Mouse (Mus musculus): Measurements from ENCODE around the gene Ptpn18.
"Not testable (repeated sequence)": the region's sequence is repeated elsewhere in the genome, so short reads cannot be mapped to it uniquely, and the experiment has no call there.

Ptpn18 gene

GRCm38 (mm10) chr1:34459284-34460060 is at the start of gene Ptpn18:
Gene Ptpn18 (plus strand): TSS chr1:34459762.
- peak; percentile 44 to 92 for DNase-seq (ENCODE audit: low spot score in 2 of 2)

GRCm38 (mm10) chr1:34428466-34428865 is 31.1 kb upstream of the Ptpn18 start:
- no peak for DNase-seq (ENCODE audit: low spot score in 2 of 2)

- no peak for DNase-seq (ENCODE audit: low spot score in 2 of 2)
Measured at GRCm38 (mm10) chr1:34429281-34429680, 30.3 kb upstream of the Ptpn18 start.

- no peak for DNase-seq (ENCODE audit: low spot score in 2 of 2)
Measured at GRCm38 (mm10) chr1:34430981-34431380, 28.6 kb upstream of the Ptpn18 start.

DNA sequence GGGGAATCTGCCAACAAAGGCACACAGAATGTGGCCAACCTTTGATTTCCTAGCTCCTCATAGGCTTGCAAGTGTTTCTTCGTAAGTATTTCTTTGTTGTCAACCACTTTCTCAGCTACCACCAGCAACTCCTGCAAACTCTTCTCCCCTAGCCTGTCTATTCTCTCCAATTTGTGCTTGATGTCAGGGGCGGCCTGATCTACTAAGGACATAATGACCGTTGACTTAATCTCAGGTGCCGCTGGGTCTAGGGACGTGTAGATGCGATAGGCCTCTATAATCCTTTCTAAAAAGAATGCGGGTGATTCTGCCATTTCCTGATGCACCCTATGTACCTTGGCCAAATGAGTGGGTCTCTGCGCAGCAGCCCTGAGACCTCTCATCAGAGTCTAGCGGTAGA is 28.1 kb upstream of the Ptpn18 start:
- no peak for DNase-seq (ENCODE audit: low spot score in 2 of 2)

DNA sequence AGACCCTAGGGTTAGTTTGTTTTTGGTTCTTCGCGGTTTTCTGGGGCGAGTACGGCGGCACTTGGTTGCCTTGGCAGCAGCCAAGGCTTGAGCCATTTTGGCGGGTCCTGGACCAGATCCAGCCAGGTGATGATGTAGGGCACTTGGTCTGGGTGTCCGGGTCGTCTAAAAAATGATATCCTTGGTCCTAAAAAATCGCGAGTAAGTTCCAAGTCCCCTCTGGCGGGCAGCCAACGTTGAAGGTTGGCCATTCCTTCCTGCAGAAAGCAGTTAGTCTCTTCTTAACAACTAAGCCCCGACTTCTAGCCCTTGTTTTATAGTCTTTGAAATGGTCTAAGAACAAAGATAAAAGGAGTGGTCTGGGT is 27.2 kb upstream of the Ptpn18 start:
- DNase-seq (ENCODE audit: low spot score in 2 of 2), result peak in 1 of 2 experiments; percentile 19

- peak in 1 of 2 experiments; percentile 38 for DNase-seq (ENCODE audit: low spot score in 2 of 2)
Measured at GRCm38 (mm10) chr1:34432776-34433481, 26.6 kb upstream of the Ptpn18 start.

- DNase-seq (ENCODE audit: low spot score in 2 of 2), result no peak
Measured at GRCm38 (mm10) chr1:34433891-34434521, 25.6 kb upstream of the Ptpn18 start.

GRCm38 (mm10) chr1:34434660-34435160 is 24.9 kb upstream of the Ptpn18 start:
- peak; percentile 76 to 95 for DNase-seq (ENCODE audit: low spot score in 2 of 2)

DNA sequence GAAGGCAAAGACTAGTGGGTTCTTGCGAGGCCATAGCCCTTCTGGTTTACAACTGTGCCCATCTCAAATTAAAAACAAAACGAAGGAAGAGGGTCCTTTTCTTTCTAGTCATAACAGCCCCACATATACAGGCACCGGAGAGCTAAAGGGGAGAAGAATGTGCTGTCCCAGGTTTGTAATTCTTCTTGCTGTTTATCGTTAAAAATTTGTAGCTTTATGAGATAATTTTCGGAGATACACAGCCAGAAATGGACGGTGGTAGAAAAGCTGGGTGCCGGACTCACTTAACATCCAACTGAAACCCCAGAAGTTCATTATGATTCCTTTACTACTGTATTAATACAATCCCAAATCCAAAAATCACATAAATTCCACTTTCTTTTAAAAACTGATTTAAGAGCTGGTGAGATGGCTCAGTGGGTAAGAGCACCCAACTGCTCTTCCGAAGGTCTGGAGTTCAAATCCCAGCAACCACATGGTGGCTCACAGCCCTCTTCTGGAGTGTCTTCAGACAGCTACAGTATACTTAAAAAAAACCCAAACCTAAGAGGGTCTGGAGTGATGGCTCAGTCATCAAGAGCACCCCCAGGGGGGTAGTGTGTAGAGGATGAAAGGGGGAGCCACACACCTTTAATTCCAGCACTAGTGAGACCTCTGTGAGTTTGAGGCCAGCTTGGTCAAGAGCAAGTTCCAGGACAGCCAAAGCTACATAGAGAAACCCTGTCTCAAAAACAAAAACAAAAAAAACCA is 24.0 kb upstream of the Ptpn18 start:
- no peak for DNase-seq (ENCODE audit: low spot score in 2 of 2)

- no peak for DNase-seq (ENCODE audit: low spot score in 2 of 2)
Measured at GRCm38 (mm10) chr1:34436374-34436773, 23.2 kb upstream of the Ptpn18 start.

GRCm38 (mm10) chr1:34437366-34437765 is 22.2 kb upstream of the Ptpn18 start:
- not testable (repeated sequence) for DNase-seq (ENCODE audit: low spot score in 2 of 2)

GRCm38 (mm10) chr1:34438381-34439051 is 21.0 kb upstream of the Ptpn18 start:
- DNase-seq (ENCODE audit: low spot score in 2 of 2), result no peak

DNA sequence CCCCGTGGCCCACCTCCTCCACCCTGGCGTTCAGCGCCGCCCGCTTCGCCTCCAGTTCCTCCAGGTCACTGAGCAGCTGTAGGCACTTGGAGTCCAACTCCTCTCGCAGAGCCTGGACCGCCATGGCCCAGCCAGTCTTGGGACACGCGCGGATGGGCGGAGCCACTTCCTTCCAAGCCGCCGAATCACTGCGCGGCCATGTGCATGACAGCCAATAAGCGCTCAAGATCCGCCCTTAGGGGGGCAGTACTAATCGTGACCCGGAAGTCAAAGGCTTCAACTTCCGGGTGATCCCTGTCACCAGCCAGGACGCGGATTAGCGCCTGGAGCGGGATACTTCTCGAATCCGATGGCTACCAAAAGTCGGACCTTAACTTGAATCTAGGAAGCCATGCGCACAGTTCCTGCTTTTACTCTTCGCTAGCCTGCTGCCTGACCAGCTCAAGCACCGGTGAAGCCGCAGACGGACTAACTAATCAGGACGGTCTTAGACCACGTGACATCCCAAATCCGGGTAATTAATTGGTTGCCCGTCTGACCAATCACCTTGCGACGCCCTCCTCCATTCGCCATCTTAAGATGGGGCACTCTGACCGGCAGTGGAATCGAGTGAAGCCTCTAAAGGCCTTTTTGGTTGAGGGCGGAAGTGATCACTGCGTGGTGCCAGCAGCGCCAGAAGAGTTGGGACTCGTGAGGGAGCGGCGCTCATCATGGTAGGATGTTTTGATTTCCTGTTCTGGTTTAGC is 20.2 kb upstream of the Ptpn18 start, which contains the start of the genes Ccdc115 and Imp4:
Gene Ccdc115, minus strand, starts transcription at position 458 of the 746 bp plus-strand sequence.
Gene Imp4, plus strand, starts transcription at position 637 of the 746 bp plus-strand sequence.
- peak; percentile 95 to 97 for DNase-seq (ENCODE audit: low spot score in 2 of 2)

DNA sequence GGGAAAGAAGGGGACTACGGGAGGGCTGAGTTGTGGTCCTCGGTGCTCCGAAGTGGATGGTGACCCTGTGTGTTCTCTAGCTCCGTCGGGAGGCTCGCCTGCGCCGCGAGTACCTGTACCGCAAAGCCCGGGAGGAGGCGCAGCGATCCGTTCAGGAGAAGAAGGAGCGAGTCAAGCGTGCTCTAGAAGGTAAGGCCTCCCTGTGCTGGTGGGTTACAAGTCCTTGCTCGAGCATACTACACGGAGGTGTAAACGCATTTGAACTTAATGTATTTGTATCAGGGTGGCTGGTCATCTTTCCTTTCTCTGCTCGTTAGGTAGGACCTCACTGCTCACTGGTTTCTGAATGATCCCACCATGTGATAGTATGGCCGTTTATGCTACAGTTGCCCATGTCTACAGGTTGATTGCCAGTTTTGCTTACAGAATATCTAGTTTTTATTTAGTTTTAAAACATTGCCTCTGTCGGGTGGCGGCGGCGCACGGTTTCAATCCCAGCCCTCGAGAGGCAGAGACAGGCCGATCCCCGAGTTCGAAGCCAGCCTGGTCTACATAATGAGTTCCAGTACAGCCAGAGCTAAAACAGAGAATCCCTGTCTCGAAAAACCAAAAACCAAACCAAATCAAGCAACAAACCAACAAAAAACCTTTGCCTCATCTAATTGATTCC is 19.5 kb upstream of the Ptpn18 start:
- DNase-seq (ENCODE audit: low spot score in 2 of 2), result no peak

- no peak for DNase-seq (ENCODE audit: low spot score in 2 of 2)
Measured at GRCm38 (mm10) chr1:34443124-34443523, 16.4 kb upstream of the Ptpn18 start.

DNA sequence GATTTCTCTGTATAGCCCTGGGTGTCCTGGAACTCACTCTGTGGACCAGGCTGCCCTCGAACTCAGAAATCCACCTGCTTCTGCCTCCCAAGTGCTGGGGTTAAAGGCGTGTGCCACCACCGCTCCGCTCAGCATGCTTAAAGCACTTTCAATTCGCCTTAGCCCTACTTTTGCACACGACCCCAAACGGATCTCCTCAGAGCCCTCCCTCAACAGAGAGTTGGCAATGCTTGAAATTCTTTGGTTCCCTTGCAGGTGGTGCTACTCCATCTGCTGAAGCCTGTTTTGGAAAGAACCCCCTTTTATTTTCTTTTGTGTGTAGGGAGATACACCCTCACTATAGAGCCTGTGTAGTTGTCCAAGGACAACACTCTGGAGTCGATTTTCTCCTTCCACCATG is 1.1 kb upstream of the Ptpn18 start:
- no peak for DNase-seq (ENCODE audit: low spot score in 2 of 2)

DNA sequence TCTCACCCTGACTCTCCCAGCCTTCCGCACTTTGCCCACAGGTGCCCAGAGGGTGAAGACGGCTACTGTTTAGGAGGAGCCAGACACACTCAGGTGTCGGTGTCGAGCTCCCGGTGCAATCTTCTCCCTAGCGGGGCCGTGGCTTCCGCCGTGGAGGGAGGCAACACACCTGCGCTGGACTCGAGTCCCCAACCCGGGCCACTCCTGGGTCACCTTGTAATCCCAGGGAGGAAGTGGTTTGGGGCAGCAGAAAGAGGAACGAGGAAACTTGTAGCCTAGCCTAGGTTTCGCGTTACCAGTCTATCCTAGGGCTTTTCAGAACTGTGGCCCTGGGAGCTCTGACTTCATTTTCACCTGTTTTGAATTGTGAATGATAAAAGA is 489 bp downstream of the Ptpn18 start:
- no peak for DNase-seq (ENCODE audit: low spot score in 2 of 2)

GRCm38 (mm10) chr1:34462766-34463165 is 3.2 kb downstream of the Ptpn18 start:
- peak in 1 of 2 experiments; percentile 35 for DNase-seq (ENCODE audit: low spot score in 2 of 2)

All from left cerebral cortex, adult 9 months (tissue).